Mouse (Mus musculus) spleen, adult 12 weeks (tissue): ENCODE measurements at regions not wholly inside any gene's neighbourhood (a gene's known extent, or its start where the extent isn't known, plus 50 kb on each side); places are given as distances from the start of the nearest gene placed in this dataset.

Source experiments
- DNase-seq: peaks from one replicate; pipeline ENCODE4 v3.0.0; 2022; ENCODE audit warnings: low spot score

- DNase-seq, result no peak
These were observed 426.8 kb upstream of the 2610001J05Rik start for GRCm38 (mm10) chr6:14298167-14298566.

- no peak for DNase-seq
These were observed 426.1 kb upstream of the 2610001J05Rik start for GRCm38 (mm10) chr6:14297428-14297827.

GRCm38 (mm10) chr6:14290843-14291242, 419.5 kb upstream of the 2610001J05Rik start:
- no peak for DNase-seq

GRCm38 (mm10) chr6:14281476-14281875, 410.2 kb upstream of the 2610001J05Rik start:
- no peak for DNase-seq

GRCm38 (mm10) chr6:14261941-14262340, 390.6 kb upstream of the 2610001J05Rik start:
- DNase-seq, result no peak

- DNase-seq, result no peak
These were observed 369.0 kb upstream of the 2610001J05Rik start for GRCm38 (mm10) chr6:14240331-14240730.

- no peak for DNase-seq
These were observed 367.8 kb upstream of the 2610001J05Rik start for GRCm38 (mm10) chr6:14239151-14239550.

- no peak for DNase-seq
These were observed 359.5 kb upstream of the 2610001J05Rik start for GRCm38 (mm10) chr6:14230823-14231222.

GRCm38 (mm10) chr6:14207509-14207908, 336.2 kb upstream of the 2610001J05Rik start:
- DNase-seq, result no peak

- DNase-seq, result no peak
These were observed 325.8 kb upstream of the 2610001J05Rik start for GRCm38 (mm10) chr6:14197107-14197506.

- no peak for DNase-seq
These were observed 324.0 kb upstream of the 2610001J05Rik start for GRCm38 (mm10) chr6:14195351-14195750.

- no peak for DNase-seq
These were observed 320.2 kb upstream of the 2610001J05Rik start for GRCm38 (mm10) chr6:14191387-14192023.

GRCm38 (mm10) chr6:14185921-14186420, 314.7 kb upstream of the 2610001J05Rik start:
- no peak for DNase-seq

- no peak for DNase-seq
These were observed 276.1 kb upstream of the 2610001J05Rik start for GRCm38 (mm10) chr6:14147370-14147769.

GRCm38 (mm10) chr6:14146394-14146793, 275.1 kb upstream of the 2610001J05Rik start:
- DNase-seq, result no peak

- no peak for DNase-seq
These were observed 270.9 kb upstream of the 2610001J05Rik start for GRCm38 (mm10) chr6:14142107-14142751.

GRCm38 (mm10) chr6:14130392-14131144, 259.2 kb upstream of the 2610001J05Rik start:
- no peak for DNase-seq

GRCm38 (mm10) chr6:14129394-14129793, 258.1 kb upstream of the 2610001J05Rik start:
- DNase-seq, result no peak

- no peak for DNase-seq
These were observed 251.0 kb upstream of the 2610001J05Rik start for GRCm38 (mm10) chr6:14122311-14122710.

- DNase-seq, result peak; percentile 26
These were observed 250.2 kb upstream of the 2610001J05Rik start for GRCm38 (mm10) chr6:14121479-14121878.

- DNase-seq, result no peak
These were observed 223.6 kb upstream of the 2610001J05Rik start for GRCm38 (mm10) chr6:14094907-14095306.

GRCm38 (mm10) chr6:14081884-14082283, 210.6 kb upstream of the 2610001J05Rik start:
- DNase-seq, result no peak

GRCm38 (mm10) chr6:14063735-14064134, 192.4 kb upstream of the 2610001J05Rik start:
- no peak for DNase-seq
